Mouse (Mus musculus) stomach, postnatal 0 days (tissue): ENCODE measurements around the gene Rabl3.

Source experiments
- CTCF ChIP-seq: IDR thresholded peaks from 2 replicates; pipeline ENCODE4 v1.5.1; 2016; ENCODE audit warnings: antibody characterized with exemption, low read depth, mild to moderate bottlenecking, moderate library complexity
- EP300 ChIP-seq: optimal IDR thresholded peaks from 2 replicates; pipeline ENCODE3; 2016; ENCODE audit warnings: antibody characterized with exemption

- TF ChIP-seq CTCF (no peak), EP300 (no peak)
Observed at GRCm38 (mm10) chr16:37616104-37616503, 76.4 kb downstream of the Rabl3 start.
